Mouse (Mus musculus) heart, adult 2 months (tissue): ENCODE measurements around the gene Rtp4.

ENCODE experiments used
- CTCF ChIP-seq: fragments of 200-600 bp; IDR thresholded peaks from 2 replicates; pipeline ENCODE4 v1.8.1; 2022; ENCODE audit warnings: antibody characterized with exemption, mild to moderate bottlenecking, moderate library complexity
- EP300 ChIP-seq: fragments of 200-500 bp; IDR thresholded peaks from 2 replicates; pipeline ENCODE4 v1.6.1; 2011; ENCODE audit warnings: low read depth, low read length, control low read depth; ENCODE audit not compliant: insufficient read depth
- POLR2A ChIP-seq: fragments of 200-500 bp; IDR thresholded peaks from 2 replicates; pipeline ENCODE4 v1.6.1; 2011; ENCODE audit warnings: mild to moderate bottlenecking, low read depth, low read length, control low read depth; ENCODE audit not compliant: insufficient read depth

DNA sequence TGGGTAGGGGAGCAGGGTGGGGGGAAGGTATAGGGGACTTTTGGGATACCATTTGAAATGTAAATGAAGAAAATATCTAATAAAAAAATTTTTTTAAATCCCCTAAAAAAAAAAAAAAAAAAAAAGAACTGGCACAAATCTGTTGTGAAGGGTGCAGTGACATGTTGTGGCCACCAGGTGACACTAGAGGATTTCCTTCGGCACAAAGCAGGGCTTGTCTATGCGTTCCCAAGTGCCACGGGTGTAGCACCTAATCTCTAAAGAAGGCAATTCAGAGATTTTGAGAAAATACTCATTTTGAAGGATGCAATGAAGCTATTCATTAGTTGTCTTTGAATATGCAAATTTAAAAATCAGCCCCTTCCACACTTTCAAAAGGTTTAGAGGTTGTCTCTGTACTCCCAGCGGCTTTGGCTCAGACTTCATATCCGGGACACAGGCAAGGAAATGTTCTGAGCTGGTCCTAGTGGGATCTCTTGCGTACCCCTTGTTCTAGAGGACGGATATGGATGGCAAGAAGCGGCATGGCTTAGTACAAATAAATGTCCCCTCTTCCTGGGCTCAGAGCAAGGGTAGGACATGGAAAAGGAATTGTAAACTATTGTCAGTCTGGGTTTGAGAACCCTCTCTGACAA lies 30.4 kb downstream of the Rtp4 start:
- TF ChIP-seq POLR2A: no peak
- TF ChIP-seq CTCF: peak; percentile 87
- TF ChIP-seq EP300: peak; percentile 80; the same call in 1 of the 2 replicates
